Mouse (Mus musculus) G1E (cell line): ENCODE measurements around the gene Svs1.

Experiments
- CTCF ChIP-seq: IDR thresholded peaks from 2 replicates; pipeline ENCODE4 v1.5.1; 2012; ENCODE audit warnings: low read depth, low read length, inconsistent platforms, mixed read lengths
- GATA1 ChIP-seq: IDR thresholded peaks from 2 replicates; pipeline ENCODE4 v1.6.1; 2012; ENCODE audit warnings: borderline replicate concordance, low read length, inconsistent platforms, mixed read lengths
- POLR2AphosphoS5 ChIP-seq: IDR thresholded peaks from 2 replicates; pipeline ENCODE4 v1.6.1; 2012; ENCODE audit warnings: low read depth, low read length, inconsistent platforms; ENCODE audit not compliant: insufficient replicate concordance
- TAL1 ChIP-seq: conservative IDR thresholded peaks from 2 replicates; pipeline ENCODE4 v1.6.1; 2012; ENCODE audit warnings: low read depth, low read length, inconsistent platforms, mixed read lengths

- TF ChIP-seq CTCF (no peak), TAL1 (no peak), POLR2AphosphoS5 (no peak), GATA1 (no peak)
These were observed 5.3 kb downstream of the Svs1 start for GRCm38 (mm10) chr6:48991991-48992390.
